In the genomic region with DNA sequence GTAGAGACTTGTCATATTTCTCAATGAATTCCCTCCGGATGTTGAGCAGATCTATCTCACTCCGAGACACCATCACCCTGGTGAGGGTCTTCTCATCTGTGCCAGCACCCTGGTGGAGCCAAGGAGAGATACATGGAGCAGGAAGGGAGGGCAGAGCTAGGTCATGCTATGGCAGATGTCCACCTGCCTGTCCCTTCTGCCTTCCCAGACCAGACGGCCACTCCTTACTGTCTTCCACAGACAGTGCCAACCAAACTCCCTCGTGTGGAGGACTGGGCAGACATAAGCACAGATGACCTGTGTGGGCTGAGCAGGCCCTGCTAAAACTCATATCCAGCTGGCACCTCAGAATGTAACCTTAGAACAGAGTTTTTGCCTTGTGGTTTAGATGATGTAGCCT, we compare ENCODE assay signal across 27 mouse cellular contexts.
"Had no signal": no experiment of that assay in that cellular context is flagged by ENCODE, and none has a peak within 500 bp of the region (broad histone marks: within the 10 kb centered on the region; RNA-seq: fewer than 3 reads in every experiment).

No protein-coding gene starts in this region.

- H3K4me1 ChIP-seq: limb, embryonic 10.5 days; limb, embryonic 12.5 days; limb, embryonic 13.5 days; limb, embryonic 15.5 days; liver, embryonic 12.5 days; liver, embryonic 13.5 days; liver, embryonic 15.5 days; lung, embryonic 15.5 days; midbrain, embryonic 10.5 days; midbrain, embryonic 12.5 days; midbrain, embryonic 13.5 days; midbrain, embryonic 15.5 days; neural tube, embryonic 12.5 days had no signal

- H3K4me3 ChIP-seq: limb, embryonic 10.5 days; limb, embryonic 12.5 days; limb, embryonic 13.5 days; limb, embryonic 15.5 days; liver, embryonic 12.5 days; liver, embryonic 13.5 days; liver, embryonic 15.5 days; lung, embryonic 15.5 days; midbrain, embryonic 10.5 days; midbrain, embryonic 12.5 days; midbrain, embryonic 13.5 days; midbrain, embryonic 15.5 days; myocyte; neural tube, embryonic 12.5 days had no signal

- H3K27me3 ChIP-seq: limb, embryonic 12.5 days; limb, embryonic 13.5 days; limb, embryonic 15.5 days; liver, embryonic 12.5 days; liver, embryonic 13.5 days; liver, embryonic 15.5 days; lung, embryonic 15.5 days; midbrain, embryonic 12.5 days; midbrain, embryonic 13.5 days; midbrain, embryonic 15.5 days; neural tube, embryonic 12.5 days had no signal

- DNase-seq: left cerebral cortex, postnatal 4 days; liver; liver, embryonic 13.5 days; liver, postnatal 0 days; lung, adult 18-20 months; lung, adult 2 months; lung, embryonic 14.5 days; lung, postnatal 10 days; lung, postnatal 14 days; lung, postnatal 36 days; lung, postnatal 4 days; midbrain, embryonic 14.5 days had no signal

- H3K27ac ChIP-seq: limb, embryonic 10.5 days; limb, embryonic 12.5 days; limb, embryonic 13.5 days; limb, embryonic 15.5 days; liver, embryonic 12.5 days; liver, embryonic 13.5 days; liver, embryonic 14.5 days; liver, embryonic 15.5 days; lung, embryonic 15.5 days; macrophage; midbrain, embryonic 10.5 days; midbrain, embryonic 12.5 days; midbrain, embryonic 13.5 days; midbrain, embryonic 15.5 days; neural tube, embryonic 12.5 days had no signal
